Mouse (Mus musculus) brain, embryonic 18.5 days (tissue): ENCODE measurements around the gene Tcp11.

ENCODE experiments used
- DNase-seq: peaks from one replicate; pipeline ENCODE4 v3.0.0-alpha.2; 2012; ENCODE audit warnings: low read depth, low spot score

The Tcp11 gene

GRCm38 (mm10) chr17:28084395-28084905 is 4.0 kb upstream of the Tcp11 start:
- DNase-seq, result no peak

GRCm38 (mm10) chr17:28082863-28083262 is 2.4 kb upstream of the Tcp11 start:
- DNase-seq, result no peak

- DNase-seq, result no peak
Measured at GRCm38 (mm10) chr17:28081856-28082255, 1.4 kb upstream of the Tcp11 start.

GRCm38 (mm10) chr17:28081385-28081784 is 946 bp upstream of the Tcp11 start:
- no peak for DNase-seq

- DNase-seq, result no peak
Measured at GRCm38 (mm10) chr17:28080817-28081165, 352 bp upstream of the Tcp11 start.

GRCm38 (mm10) chr17:28079618-28080017 is 821 bp downstream of the Tcp11 start:
- peak; percentile 71 for DNase-seq

DNA sequence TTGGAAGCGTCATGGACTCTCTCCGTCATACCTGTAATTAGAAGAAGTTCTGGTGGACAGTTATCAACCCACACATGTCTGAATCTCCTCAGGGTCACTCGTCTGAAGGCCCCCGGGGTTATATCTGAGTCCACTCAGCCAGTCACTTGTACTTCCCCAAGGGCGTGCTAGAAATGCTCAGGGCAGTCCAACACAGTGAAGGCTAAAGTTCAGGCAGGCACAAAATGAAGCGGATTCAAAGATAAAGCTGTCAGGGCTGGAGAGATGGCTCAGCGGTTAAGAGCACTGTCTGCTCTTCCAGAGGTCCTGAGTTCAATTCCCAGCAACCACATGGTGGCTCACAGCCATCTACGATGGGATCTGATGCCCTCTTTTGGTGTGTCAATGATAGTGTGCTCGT is 2.4 kb downstream of the Tcp11 start:
- DNase-seq, result no peak

- DNase-seq, result no peak
Measured at GRCm38 (mm10) chr17:28074486-28074885, 6.0 kb downstream of the Tcp11 start.

DNA sequence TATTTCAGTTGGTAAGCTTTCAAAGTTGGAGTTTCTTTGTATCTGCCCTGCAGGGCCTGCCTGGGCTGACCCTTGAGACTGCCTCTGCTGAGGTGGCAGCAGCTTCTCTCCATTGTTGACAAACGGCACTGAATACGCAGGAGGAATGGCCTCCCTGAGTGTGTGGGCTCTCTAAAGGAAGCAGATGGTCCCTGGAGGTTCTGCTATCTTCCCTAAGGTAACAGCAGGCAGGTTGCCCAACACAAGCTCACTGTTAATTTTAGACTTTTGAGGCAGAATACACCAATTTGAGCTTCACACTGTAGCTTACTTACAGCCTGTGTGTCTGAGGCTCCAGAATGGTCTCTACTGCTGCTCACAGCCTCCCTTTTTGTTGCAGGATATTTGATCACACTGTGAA is 7.7 kb downstream of the Tcp11 start:
- DNase-seq, result no peak

- DNase-seq, result no peak
Measured at GRCm38 (mm10) chr17:28070256-28070655, 10.2 kb downstream of the Tcp11 start.

DNA sequence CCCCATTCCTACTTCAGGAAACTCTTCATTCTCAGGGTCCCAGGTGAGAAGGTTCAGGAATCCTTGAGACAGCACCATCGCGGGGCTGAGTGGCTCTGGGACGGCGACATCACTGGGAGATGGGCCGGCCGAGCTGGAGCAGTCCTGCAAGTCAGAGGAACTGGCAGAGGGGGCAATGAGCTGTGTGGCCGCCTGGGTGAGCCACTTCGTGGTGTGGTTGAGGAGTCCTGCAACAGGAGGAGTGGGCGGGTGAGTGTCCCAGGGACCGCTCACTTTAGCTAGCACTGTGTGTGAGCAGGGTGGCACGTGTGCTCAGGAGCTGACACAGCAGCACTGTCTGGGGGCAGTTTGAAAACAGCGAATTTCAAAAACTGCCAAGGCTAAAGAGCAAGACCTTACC is 11.0 kb downstream of the Tcp11 start:
- DNase-seq, result no peak

- DNase-seq, result no peak
Measured at GRCm38 (mm10) chr17:28067303-28067702, 13.1 kb downstream of the Tcp11 start.

- no peak for DNase-seq
Measured at GRCm38 (mm10) chr17:28063163-28063562, 17.3 kb downstream of the Tcp11 start.

- DNase-seq, result no peak
Measured at GRCm38 (mm10) chr17:28062710-28063109, 17.7 kb downstream of the Tcp11 start.

DNA sequence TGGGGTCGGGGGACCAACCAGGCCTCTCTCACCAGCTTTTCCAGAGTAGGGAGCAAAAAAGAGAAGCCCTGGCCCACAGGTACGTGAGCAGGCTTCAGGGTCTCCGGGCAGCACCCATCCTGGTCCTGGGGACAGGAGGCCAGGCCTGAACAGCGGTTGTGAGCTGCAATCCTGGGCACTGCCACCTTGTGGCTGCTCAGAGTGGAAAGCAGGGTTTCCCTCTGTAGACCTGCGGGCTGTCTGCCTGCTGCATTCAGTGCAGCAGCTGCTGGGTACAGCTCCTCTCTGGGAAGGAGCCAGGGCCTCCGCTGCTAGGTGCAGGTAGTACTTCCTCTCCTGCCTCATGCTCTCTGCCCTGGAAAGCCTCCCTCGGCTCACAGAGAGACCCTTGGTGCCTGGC is 19.0 kb downstream of the Tcp11 start:
- no peak for DNase-seq

DNA sequence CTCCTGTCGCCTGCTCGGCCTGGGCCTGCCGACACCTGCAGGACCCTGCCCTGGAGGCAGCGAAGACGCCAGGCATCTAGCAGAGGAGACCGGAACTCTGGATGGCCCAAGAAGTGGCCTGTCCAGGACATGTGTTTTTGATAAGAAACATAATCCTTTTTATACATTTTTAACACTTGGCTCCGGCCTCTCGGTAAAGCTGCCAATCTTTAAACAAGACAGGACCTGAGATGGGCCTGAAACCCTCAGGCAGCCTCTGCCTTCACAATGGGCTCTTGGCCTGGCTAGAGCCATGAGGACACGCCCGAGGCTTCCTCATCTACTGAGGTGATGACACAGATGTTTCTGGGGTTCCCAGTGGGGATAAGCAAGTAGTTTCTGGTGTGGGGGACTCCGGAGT is 19.8 kb downstream of the Tcp11 start:
- no peak for DNase-seq

- no peak for DNase-seq
Measured at GRCm38 (mm10) chr17:28058346-28058745, 22.1 kb downstream of the Tcp11 start.

- no peak for DNase-seq
Measured at GRCm38 (mm10) chr17:28052293-28052863, 28.1 kb downstream of the Tcp11 start.

GRCm38 (mm10) chr17:28050210-28050609 is 30.2 kb downstream of the Tcp11 start:
- no peak for DNase-seq

DNA sequence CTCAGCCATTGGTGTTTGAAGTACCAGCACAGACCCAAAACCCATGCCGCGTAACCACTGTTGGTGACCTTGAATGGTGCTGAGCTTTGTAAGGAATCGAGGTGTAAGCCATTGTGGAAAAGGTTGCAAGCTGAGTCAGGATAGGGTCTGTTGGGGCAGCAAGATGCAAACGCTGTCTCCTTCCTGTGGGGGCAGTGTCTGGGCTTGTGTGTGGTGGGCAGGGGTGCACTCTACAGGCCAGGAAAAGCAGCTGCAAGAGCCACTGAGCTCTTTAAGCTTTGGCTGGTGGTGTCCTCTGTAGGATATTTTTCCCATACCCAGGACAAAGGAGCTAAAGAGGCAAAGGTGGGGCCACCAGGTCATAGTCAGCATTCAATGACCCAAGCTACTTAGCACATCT is 32.0 kb downstream of the Tcp11 start:
- DNase-seq, result no peak

GRCm38 (mm10) chr17:28047520-28047919 is 32.9 kb downstream of the Tcp11 start:
- DNase-seq, result no peak

DNA sequence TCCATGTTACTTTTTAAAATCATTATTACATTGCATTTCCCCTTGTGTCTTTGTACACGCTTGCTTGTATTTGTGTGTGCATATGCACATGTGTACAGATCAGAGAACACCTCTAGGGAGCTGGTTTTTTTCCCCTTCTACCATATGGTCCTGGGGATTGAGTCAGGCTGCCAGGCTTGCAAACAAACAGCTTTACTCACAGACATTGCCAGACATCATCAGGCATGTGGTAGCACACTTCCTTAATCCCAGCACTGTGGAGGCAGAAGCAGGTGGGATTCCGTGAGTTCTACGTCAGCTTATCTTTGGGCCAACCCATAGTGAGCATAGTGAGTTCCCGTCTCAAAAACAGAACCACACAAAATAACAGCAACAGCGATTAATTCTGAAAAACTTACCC is 33.4 kb downstream of the Tcp11 start:
- DNase-seq, result no peak

DNA sequence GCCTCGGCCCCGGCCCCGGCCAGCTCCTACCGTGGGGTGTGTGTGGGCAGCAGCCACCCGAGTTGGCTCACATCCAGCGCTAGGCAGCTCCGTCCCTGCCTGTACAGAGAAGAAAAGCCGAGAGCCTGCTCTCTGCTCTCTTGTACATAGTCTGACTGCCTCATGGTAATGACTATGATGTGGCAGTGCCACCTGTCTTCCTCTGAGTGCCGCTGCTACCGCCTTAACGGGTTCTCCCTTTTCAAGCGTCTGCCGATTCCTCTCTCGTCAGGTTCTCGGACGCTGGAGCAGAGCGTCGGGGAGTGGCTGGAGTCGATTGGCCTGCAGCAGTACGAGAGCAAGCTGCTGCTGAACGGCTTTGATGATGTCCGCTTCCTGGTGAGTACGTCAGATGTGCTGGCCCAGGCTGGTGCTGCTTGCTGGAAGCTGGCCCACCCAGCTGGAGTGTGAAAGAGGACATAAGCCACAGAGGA is 38.1 kb downstream of the Tcp11 start:
- DNase-seq, result no peak

DNA sequence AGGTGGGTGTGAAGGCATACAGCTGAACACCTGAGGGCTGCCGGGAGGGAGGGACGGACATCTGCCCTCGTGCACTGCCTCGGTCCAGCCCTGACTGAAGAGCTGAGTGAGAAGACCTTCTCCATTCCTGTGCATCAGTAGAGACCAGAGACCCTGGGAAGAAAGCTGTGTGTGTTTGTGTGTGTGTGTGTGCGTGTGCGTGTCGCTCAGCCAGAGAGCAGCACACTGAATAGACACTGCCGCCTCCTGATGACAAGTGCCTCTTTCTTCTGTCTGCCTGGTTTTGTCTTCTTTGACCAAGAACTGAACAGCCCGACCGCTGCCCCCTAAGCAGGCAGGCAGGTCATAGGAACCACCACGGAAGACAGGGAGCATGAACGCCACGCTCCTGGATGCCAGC is 39.1 kb downstream of the Tcp11 start:
- DNase-seq, result no peak
